Mouse (Mus musculus): ENCODE data around the gene Sbsn.
"Not testable (repeated sequence)": the region's sequence is repeated elsewhere in the genome, so short reads cannot be mapped to it uniquely, and the experiment has no call there.

The Sbsn gene

DNA sequence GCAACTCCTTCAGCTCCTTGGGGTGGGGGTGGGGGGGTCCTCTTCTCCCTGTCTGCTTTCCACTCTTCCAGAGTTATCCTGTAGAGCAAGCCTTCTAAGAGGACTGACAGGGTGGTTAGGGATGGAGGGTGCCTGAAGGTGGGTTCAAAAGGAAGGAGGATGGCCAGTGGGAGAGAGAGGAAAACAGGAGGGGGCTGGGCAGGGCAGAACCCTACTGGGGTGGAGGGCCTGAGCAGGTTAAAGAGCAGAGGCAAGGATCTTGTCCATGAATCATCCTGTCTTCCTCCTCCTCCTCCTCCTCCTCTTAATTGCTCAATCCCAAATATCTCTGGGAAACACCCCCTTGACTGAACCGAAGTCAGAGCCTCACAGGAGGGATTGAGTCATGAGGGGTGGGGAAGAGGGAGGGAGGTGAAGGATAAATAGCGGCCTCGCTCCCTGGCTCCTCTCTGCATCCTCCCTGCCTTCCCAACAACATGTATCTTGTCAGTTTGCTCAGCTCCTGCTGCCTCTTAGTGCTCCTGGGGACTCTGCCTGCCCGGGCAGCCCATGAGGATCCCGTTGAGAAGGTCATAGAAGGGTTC lies at the start of gene Sbsn:
Gene Sbsn (plus strand): TSS at position 386 of the 584 bp plus-strand sequence.
- no peak for DNase-seq (ENCODE audit: low read depth, low spot score)

DNA sequence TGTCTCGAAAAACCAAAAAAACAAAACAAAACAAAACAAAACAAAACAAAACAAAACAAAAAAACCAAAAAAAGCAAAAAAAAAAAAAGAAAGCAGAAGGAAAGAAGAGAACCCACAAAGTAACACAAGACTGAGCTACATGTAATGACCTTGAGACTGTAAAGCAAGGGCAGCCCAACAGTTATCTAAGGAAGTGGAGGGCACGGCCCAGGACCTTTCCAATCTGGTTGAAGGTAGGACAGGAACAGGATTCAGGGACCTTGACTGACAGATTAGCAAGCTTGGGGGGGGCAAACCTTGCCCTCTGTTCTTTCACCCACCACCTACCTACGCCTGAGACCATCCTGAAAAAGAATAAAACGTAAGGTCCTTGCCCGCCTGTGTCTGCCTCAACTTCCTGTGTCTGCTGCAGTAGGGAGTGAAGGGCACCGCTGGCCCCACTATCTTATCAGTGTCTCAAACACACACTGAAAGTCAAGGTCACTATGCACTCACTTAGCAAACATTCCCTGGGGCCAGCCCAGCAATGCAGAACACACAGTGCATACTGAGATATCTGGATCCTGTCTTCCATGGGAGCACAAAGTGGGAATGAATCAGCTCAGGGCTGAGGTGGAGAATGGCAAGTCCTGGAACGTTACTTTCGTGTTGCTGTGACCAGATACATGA lies 44.9 kb upstream of the Sbsn start:
- no peak for DNase-seq (ENCODE audit: low read depth, low spot score)

DNA sequence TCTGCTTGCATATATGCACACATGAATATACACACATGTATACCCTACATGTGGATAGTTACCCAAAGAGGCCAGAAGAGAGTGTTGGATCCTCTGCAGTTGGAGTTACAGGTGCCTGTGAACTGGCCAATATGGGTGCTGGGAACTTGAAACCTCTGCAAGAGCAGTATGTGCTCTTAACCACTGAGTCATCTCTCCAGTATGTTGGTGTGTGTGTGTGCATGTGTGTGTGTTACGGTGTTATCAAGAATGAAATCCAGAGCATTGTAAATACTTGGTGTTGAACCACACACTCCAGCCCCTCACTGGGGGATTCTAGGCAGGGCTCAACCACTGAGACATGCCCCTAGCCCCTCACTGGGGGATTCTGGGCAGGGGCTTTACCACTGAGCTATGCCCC lies 43.8 kb upstream of the Sbsn start:
- no peak for DNase-seq (ENCODE audit: low read depth, low spot score)

DNA sequence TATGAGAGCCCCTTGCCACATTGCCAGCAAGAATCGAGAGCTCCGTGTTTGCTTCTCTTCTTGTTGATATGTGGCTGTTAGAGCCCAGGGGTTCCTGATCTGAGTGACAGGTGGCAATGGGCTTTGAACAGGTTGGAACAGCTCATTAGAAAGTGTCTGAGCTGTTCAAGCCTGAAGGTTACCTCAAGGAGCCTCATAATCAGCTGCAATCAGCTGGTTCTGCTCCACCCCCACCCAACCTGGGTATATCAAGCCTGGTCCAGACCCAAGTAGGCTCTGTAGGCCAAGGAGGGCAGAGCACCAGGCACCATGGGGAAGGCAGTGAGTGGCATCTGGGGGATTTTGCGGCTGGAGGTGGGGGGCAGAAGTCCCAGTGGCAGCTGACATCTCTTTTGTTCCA lies 39.3 kb upstream of the Sbsn start, which contains the start of gene Atp4a:
Gene Atp4a (plus strand): TSS at position 268 of the 400 bp plus-strand sequence.
- no peak for DNase-seq (ENCODE audit: low read depth, low spot score)

DNA sequence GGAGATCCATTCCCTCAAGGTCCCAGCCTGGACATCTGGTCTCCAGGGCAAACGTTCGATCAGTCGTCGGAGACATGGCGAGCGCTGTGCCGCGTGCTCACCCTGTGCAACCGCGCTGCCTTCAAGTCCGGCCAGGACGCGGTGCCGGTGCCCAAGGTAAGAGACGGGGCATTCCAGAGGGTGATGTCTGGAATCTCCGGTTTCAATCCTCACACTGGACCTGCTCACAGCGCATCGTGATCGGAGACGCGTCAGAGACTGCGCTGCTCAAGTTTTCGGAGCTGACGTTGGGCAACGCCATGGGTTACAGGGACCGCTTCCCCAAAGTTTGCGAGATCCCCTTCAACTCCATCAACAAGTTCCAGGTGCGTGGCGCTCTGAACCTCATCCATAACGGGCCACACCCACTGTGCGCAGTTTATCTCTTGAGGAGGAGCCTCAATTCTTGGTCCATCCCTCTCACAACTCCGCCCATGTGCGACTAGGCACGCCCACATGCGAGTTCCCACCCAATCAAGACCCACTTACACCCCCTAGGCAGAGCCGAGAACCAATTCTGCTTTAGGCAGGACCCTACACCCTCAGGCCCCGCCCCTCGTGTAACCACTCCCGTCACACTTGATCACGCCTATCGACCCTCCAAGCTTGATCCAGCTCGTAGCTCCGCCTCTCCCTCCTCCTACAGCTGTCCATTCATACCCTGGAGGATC lies 34.1 kb upstream of the Sbsn start:
- peak; percentile 94 for DNase-seq (ENCODE audit: low read depth, low spot score)

DNA sequence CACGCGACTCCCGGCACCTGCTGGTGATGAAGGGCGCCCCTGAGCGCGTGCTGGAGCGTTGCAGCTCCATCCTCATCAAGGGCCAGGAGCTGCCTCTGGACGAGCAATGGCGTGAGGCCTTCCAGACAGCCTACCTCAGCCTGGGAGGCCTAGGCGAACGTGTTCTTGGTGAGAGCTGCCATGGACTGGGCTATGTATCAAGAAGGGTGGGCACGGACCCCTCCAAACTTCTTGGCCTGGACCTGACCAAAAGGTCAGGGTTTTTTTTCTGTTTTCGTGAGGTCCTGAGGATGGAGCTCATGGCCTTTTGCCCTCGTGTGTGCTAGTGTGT lies 33.6 kb upstream of the Sbsn start:
- DNase-seq (ENCODE audit: low read depth, low spot score), result no peak

DNA sequence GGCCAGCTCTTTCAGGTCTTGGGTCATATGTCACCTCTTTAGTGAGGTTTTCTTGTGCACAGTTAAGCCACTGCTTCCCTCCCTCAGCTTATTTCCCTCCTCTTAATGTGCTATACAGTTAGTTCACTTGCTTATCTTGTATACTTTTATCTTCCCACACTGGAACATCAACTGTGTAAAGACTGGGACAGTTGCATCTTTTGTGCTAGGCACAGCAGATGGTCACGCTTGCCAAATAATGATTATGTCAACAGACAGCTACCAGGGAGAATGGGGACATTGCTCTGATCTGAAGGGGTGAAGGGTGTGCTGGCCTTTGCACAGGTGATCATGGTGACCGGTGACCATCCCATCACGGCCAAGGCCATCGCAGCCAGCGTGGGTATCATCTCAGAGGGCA lies 31.6 kb upstream of the Sbsn start:
- no peak for DNase-seq (ENCODE audit: low read depth, low spot score)

DNA sequence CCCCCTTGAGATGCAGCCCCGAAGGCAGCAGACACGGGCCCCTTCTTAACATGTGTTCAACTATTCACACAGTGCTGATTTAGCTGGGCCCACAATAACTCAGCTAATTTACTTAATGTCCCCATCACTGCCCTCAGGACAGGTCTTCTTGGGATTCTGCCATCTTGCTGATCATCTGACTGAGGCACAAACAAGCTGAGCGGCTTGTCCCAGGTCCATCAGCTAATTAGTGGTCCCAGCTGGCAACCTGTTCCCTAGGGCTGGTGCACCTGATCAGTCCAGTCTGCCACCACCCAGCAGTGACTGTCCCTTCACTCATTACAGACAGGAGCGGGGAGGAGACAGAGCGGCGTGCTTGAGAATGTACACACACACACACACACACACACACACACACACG lies 30.0 kb upstream of the Sbsn start:
- DNase-seq (ENCODE audit: low read depth, low spot score), result no peak

DNA sequence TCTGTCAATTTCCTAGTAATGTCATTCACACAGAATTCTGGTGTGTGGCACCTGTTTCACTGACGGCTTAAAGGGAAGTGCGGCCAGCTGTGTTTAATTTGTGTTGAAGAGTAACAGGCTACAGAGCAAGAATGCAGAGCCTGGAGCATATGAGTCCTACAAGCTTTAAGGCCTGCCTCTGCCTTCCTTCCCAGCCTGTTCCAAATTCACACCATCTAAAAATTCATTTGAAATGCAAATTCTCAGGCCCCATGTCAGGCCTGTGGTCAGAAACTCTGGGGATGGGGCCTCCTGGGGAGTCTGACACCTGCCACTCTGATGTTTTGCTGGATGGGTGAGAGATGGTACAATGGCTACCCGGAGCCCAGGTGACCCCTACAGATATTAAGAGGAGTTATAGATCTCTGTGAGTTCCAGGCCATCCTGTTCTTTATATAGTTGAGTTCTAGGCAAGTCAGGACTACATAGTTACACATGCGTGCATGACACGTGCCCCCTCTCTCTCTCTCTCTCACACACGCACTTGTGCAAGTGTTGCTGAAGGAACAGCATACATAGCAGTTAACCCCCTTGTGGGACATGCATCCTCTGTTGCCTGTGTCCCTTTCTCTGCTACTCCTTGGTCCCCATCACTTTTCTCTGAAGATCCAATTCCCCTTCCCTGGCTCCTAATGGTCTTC lies 27.9 kb upstream of the Sbsn start:
- peak; percentile 76 for DNase-seq (ENCODE audit: low read depth, low spot score)

DNA sequence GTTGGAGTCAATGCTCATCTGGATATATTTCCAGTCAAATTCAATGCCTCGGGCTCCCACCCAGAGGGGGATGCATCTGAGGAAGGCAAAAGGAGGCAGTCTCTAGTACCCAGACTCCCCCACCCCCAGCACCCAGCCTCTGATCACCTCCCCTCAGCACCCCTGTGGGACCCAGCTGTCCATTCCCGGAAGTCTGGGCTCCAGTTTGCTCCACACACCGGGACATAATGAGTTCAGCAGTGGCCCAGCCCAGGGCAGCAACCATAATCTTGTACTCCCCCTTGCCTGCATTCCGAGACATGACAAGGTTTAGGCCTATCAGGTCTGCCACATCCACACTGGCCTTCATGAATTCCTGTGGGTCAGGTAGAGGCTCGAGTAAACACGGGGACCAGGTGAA lies 23.1 kb upstream of the Sbsn start:
- no peak for DNase-seq (ENCODE audit: low read depth, low spot score)

DNA sequence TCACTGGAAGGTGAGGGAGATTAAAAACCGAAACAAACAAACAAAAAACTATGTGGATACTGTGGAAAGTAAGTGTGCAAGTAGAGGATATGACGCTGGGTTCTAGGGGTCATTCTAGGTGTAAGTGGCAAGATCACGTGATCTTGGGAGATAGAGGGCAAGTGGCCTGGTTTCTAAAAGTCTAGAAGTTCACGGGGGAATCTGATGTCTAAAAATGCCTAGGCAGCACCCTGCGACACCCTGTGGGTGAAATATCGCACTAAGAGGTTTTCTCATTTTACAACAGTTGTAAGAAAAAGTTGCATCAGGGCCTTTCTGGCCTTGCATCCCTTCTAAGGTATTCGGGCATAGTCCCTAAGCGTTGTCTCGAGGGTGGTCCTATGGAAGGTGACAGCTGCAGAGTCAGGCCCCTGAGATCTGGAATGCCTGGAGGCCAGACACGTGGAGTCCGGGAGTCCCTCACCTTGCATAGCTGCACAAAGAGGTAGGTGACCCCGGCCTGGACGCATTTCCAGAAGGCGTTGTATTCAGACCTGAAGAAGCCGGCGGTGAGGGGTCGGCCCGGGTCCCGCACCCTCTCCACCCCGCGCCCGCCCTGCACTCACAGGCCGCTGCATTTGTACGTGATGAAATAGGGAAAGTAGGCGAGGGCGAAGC lies 22.4 kb upstream of the Sbsn start:
- no peak for DNase-seq (ENCODE audit: low read depth, low spot score)

DNA sequence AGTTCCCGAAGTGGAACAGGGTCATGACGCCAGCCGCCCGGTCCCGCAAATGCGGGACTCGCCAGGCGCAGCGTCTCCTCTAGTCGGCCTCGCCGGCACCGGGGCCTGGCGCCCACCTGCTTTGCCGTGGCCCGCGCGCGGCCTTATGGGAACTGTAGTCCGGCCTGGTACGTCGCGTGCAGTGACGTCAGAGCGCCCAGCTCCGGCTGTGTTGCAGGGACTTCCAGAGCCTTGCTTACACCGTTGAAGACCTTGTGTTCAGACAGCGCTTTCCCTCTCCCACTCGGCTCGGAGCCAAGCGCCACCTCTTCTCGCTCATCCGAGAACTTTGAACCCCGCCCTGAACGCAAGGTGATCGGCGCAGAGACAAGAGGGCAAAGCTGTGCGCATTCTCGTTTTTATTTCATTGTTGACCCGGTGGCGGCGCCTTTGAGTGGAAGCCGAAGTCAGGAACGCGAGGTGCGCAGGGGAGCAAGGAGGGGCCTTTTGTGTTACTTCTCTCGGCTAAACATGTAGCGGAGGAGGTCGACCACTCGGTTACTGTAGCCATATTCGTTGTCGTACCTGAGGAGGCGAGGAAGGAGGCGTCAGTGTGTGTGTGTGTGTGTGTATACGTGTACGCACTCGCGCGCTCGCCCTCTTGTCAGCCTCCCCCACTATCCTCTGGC lies 21.7 kb upstream of the Sbsn start, which contains the start of gene Tmem147:
Gene Tmem147 (minus strand): TSS at position 145 of the 668 bp plus-strand sequence.
- peak; percentile 97 for DNase-seq (ENCODE audit: low read depth, low spot score)

DNA sequence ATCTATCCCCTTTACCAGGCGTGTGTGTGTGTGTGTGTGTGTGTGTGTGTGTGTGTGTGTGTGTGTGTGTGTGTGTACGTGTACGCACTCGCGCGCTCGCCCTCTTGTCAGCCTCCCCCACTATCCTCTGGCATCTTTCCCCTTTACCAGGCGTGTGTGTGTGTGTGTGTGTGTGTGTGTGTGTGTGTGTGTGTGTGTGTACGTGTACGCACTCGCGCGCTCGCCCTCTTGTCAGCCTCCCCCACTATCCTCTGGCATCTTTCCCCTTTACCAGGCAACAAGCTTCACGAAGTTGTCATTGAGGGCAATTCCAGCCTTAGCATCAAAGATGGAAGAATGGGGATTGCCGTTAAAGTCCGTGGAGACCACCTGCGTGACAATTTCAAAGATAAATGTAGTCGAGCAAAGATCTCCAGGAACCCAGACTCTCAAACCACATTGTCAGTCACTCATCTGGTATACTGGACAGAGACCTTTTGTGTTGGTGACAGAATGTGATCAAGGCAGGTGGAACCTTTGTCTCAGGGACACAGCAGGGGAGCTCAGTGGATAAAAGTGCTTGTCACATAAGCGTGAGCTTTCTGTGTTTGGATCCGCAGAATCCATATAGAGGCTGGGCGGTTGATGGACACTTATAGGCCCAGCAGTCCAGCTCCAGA lies 21.1 kb upstream of the Sbsn start:
- DNase-seq (ENCODE audit: low read depth, low spot score), result peak; percentile 36

DNA sequence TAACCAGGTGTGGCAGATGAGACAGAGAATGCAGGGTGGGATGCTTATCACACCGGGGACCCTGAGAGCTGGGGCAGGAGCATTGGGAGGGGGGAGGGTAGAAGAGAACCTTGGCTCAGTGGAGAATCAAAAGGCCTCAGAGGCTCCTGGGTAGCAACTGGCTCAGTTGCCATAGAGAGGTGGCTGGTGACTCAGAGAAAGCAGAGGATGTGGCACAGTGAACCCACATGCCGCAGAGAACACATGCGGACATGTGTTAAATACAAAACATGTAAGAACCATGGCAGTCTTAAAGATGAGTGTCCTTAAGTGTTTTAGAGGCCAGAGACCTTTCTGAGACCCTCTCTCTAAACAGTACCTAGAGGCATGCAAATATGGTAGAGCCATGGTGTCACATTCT lies 15.1 kb upstream of the Sbsn start:
- no peak for DNase-seq (ENCODE audit: low read depth, low spot score)

DNA sequence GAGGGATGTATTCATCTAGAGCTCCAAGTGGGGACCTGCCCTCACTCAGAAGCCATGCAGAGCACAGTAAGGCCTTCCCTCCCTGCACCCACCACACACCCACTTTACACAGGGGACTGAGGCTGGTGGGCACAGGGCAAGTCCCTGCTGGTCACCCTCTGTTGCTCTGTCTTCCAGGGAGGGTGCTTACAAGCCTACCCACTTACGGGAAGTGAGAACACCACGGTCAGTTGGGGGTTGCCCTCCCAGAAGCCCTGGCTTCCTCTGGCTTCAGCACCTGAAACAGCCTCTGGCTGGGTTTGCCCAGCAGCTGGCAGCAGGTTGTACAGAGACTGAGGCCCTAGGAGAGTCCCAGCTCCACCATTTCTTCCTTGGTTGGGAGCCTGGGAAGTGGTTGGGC lies 8.7 kb upstream of the Sbsn start:
- peak; percentile 74 for DNase-seq (ENCODE audit: low read depth, low spot score)

DNA sequence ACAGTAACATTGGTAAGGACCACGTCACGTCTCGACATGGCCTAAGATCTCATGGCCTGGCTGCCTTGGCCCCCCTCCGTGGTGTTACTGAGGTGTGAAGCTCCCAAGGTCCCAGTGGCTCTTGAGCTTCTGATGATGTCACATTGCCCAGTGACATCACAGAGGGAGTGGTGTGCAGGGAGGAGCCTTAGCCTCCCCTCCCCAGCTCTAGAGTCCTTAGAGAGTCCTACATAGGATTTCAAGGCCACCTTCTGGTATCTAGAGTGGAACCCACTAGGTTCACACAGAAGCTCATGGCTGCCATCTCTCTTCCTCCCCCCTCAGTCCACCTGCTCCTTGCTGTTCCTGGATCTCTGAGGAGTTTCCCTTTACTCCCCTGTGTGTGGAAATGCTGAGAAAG lies 7.7 kb upstream of the Sbsn start, which contains the start of gene Gapdhs:
Gene Gapdhs (minus strand): TSS at position 65 of the 400 bp plus-strand sequence.
- not testable (repeated sequence) for DNase-seq (ENCODE audit: low read depth, low spot score)

DNA sequence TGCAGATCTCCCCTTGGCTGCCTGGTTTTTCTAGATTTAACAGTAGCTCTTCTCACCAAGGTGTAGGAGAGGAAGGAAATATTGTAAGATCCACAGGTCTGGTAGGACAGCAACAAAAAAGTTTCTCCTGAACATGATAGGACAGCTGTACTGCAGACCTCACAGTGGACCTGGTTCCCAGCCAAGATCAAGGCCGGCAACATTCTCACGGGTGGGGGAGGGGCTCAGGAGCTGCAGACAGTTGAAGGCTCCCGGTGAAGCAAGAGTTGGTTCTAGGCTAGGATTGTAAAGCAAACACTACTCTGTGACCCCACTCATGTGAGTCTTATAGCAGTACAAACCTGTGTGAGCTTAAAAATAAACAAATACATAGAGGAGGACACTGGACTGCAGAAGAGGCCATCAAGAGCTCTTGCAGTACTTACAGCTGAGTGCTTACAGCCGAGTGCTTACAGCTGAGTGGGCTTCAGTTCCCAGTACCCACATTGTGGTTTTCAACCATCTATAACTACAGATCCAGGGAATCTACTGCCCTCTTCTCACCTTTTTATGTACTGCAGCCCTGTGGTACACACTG lies 7.2 kb upstream of the Sbsn start:
- DNase-seq (ENCODE audit: low read depth, low spot score), result no peak

DNA sequence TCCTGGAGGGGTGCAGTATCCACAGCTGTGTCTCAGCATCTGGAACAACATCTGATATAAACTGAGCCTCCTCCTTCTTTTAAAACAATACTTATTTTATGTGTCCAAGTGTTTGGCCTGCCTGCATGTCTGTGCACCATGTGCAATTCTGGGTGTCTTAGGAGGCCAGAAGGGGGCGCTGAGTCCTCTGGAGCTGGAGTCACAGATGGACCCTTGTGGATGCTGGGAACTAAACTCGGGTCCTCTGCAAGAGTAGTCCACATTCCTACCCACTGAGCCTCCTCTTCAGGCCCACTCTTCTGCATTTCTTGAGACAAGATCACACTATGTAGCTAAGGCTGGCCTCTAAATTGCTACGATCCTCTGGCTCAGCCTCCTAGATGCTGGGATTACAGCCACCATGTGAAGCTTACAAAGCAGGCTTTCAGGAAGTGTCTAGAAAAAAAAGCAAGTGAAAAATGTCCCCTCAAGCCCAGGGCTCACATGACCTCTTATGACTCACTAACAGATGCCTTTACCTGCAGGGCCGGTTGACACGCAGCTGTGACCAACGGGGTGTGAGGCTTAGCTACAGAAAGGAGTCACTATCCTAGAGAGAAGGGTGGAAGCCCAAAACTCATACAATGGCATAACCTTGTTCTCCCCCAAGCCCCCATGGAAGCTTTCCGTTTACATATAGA lies 3.6 kb upstream of the Sbsn start:
- no peak for DNase-seq (ENCODE audit: low read depth, low spot score)

DNA sequence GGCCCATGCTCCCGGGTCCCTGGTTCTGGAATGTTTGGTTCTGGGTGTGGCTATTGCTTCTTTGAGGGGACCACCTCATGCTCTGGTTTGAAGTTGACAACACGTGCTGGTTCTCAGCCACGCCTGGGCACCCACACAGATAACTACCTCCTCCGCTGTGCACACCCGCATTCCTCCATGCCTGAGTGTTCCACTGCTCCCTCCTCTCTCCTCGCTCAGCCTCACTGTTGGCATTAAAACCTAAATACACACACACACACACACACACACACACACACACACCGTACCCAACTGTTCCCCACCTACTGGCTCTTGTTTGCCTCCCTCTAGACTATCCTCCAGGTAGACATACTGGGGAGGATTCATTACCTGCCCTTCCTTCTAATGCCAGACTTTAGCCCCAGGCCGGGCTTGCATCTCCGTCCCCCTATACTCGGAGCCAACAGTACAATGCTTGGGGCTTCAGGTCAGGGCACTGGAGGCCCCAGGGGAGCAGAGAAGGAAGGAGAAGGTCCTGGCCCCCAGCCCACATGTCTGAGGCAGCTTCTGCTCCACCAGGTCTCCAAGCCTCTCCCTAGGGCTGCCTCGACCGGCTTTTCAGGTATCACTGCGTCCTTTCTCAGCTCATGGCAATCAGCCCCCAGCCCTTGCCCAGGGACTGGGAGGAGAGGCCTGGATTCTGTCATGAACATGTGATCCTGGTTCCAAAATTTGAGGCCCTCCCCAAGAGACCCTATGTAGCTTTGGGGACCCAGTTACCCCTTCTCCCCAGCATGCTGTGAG lies 1.3 kb upstream of the Sbsn start:
- DNase-seq (ENCODE audit: low read depth, low spot score), result no peak
